Mouse (Mus musculus): Measurements from ENCODE around the gene Zbtb16.

- TF ChIP-seq CTCF (IDR thresholded peaks at IDR 0.05; ENCODE audit: low read depth, low read length), result no peak
- no peak for TF ChIP-seq POLR2A (IDR thresholded peaks at IDR 0.05; ENCODE audit: extremely low read depth, insufficient read depth, low read length)
These were observed 150.3 kb downstream of the Zbtb16 start for GRCm38 (mm10) chr9:48685721-48686120.
